Mouse (Mus musculus) cerebellum, postnatal 14 days (tissue): ENCODE results near the gene H2afv.
"Not testable (repeated sequence)": the region's sequence is repeated elsewhere in the genome, so short reads cannot be mapped to it uniquely, and the experiment has no call there.

Experiments used
- DNase-seq, 2 experiments: peaks; one replicate each; pipeline ENCODE4 v3.0.0; 2021; ENCODE audit warnings: mixed read lengths in 2 of 2

Gene H2afv

GRCm38 (mm10) chr11:6414751-6415550, 29.3 kb downstream of the H2afv start, which contains the start of gene Ppia:
TSS of gene Ppia (plus strand) at chr11:6415443.
- peak in 1 of 2 experiments; percentile 44 for DNase-seq

GRCm38 (mm10) chr11:6413264-6413663, 31.0 kb downstream of the H2afv start:
- no peak for DNase-seq

DNA sequence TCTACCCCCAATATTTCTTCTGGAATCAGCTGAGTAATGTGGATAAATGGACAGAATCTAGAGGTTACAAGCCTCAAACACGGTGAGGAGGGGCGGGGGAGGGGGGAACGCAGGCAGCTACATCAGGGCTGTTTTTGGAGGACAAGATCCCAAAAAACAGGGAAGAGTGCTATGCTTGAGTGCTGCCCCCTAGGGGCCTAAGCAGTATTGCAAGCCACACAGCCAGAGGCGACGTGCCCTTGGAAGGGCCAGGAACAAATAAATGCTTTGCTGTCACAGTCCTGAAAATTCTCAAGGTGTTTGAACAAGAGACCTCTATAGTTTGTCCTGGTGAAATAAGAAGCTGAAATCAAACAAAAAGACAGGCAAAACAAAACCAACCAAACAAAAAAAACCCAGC, 32.6 kb downstream of the H2afv start:
- peak; percentile 92 to 96 for DNase-seq

DNA sequence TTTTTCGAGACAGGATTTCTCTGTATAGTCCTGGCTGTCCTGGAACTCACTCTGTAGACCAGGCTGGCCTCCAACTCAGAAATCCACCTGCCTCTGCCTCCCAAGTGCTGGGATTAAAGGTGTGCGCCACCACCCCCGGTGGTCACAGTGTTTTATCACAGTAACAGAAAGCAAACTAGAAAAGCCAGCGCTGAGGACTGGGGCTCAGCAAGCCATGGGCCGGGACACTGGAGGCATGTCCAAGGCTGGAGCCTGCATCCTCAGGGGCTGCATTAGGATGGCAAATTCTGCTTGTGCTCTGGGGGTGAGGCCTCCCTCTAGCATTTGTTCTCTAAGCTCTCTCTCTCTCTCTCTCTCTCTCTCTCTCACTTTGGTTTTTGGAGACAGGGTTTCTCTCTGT, 33.5 kb downstream of the H2afv start:
- not testable (repeated sequence) for DNase-seq

DNA sequence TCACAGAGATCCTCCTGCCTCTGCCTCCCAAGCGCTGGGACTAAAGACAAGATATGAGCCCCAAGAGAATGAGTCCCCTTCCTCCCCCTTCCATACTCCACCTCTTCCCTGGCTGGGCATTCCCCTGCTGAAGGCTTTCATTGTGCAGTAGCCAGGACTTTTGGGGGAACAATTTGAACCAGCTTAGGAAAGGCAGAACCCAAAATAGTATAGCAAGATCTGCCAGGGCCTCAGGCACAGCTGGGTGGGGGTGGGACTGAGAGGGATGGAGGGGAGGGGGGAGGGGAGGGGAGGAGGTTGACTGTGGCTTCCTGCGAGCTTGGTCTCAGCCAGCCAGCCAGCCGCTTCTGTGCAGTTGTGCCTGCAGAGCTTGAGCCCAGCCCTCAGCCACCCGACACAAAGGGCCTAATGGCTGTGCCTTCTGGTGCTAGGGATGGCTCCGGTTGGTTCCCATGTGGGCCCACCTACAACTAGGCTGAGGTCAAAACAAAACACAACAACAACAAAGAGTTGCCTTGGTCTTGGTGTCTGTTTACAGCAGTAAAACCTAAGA, 34.1 kb downstream of the H2afv start:
- no peak for DNase-seq

DNA sequence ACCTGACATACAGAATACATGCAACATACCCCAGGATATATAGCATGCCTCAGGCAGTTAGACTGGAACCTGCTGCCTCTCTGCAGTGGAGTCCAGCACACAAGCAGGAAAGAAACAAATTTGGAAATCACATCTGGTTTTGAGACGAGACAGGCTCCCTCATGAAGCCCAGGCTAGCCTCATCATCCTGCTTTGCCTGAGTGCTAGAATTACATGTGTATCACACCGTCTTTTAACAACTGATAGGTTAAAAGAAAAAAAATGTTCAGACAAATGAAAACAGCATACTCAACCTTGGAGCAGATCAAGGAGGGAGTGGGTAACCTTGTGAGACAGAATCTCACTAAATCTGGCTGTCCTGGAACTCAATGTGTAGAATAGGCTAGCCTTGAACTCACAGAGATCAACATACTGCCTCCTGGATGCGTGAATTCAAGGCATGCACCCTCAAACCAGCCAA, 37.1 kb downstream of the H2afv start:
- DNase-seq = no peak

- peak; percentile 69 to 71 for DNase-seq
These were observed 37.7 kb downstream of the H2afv start for GRCm38 (mm10) chr11:6406251-6407161.

DNA sequence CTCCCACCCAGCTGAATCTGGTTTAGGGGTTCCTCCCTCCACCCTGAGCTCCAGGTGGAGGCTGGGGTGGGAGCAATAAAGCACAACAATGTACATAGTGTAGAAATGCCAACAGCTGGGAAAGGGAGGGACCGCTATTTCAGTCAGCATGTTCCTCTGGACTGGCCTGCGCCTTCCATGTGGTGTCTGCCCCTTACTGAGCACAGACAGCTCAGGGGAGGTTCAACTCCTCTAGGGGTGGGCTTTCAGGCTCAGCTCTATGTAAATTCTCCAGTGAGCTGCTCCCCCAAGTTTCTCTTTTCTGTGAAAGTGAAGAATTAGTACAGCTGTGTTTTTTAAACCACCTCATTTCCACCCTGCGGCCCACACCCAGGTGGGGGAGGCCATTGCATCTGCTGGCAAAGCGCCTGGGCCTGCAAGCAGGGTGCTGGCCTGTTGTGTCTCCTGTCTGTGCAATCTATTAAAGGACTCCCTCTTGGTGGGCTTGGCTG, 38.6 kb downstream of the H2afv start:
- peak in 1 of 2 experiments; percentile 43 for DNase-seq

- DNase-seq = peak; percentile 65 to 78
These were observed 39.3 kb downstream of the H2afv start for GRCm38 (mm10) chr11:6404699-6405566.

- no peak for DNase-seq
These were observed 40.3 kb downstream of the H2afv start for GRCm38 (mm10) chr11:6403830-6404405.

GRCm38 (mm10) chr11:6402515-6403510, 41.4 kb downstream of the H2afv start:
- DNase-seq = peak; percentile 60 to 82

- peak in 1 of 2 experiments; percentile 13 for DNase-seq
These were observed 46.1 kb downstream of the H2afv start for GRCm38 (mm10) chr11:6398141-6398540.

GRCm38 (mm10) chr11:6395565-6395964, 48.7 kb downstream of the H2afv start:
- DNase-seq = peak in 1 of 2 experiments; percentile 13

- peak; percentile 70 to 79 for DNase-seq
These were observed 50.4 kb downstream of the H2afv start for GRCm38 (mm10) chr11:6393866-6394265.

DNA sequence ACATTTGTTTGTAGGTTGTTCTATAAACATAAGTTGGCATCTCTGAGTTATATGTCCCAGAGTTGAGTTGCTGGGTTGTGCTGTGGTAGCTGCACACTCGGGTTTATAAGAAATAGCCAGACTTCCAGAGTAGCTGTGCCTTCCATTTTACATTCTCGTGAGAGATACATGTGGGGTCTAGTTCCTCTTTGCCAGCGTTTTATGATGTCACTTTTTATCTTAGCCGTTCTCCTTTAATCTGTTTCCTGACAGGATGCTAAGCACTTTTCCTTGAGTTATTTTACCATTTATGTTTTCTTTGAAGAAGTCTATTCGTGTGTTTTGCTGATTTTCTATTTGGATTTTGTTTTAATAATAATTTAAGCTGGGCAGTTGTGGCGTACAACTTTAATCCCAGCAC, 51.4 kb downstream of the H2afv start:
- DNase-seq = peak in 1 of 2 experiments; percentile 9

GRCm38 (mm10) chr11:6391516-6392276, 52.5 kb downstream of the H2afv start:
- DNase-seq = no peak

DNA sequence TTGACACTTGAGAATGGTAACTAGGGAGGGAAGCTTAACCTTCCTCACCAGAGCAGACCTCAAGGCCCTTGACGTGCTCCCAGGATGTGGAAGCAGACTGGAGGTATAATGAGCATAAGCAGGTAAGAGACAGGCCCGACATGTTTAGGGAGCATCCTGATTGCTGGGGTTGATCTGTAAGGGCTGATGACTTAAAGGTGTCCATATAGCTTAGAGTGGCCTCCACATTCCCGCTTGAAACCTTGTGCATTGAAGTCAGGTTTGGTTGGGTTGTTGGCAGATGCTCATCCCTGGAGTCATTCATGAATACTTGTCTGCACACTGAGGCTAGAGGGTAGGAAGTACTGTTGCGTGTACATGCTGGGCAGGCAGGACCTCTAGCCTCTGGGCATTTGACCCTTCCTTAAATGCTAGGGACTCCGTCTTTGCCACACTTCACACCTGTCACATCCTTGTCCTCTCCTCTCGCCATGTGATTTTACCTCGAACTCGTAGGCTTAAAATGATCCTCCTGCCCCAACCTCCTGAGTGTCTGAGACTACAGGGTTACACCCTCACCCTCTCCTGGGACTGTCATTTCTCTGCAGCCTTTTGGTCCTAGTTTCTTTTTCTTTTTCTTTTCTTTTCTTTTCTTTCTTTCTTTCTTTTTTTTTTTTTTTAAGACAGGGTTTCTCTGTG, 53.7 kb downstream of the H2afv start:
- no peak for DNase-seq

DNA sequence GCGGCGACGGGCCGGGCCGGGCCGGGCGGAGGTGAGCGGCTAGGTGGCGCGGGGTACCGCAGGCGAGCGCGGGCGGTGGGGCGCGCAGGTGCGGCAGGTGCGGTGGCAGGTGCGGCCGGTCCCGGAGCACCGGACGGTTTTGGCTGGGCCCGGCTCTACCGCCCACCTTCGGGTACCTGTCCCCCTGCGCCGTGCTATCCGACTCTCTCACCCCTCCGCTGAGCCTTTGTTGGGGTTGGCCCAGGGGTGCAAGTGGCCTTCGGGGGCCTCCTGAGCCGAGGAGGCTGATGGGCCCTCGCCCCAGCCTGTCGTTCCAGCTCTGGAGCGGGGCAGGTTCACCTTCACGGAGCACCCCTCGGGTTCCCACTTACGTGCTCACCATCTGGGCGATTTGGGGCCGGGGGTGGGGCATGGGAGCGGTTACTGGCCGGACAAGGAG, 54.7 kb downstream of the H2afv start:
- peak in 1 of 2 experiments; percentile 54 for DNase-seq
